Mouse (Mus musculus) pancreas, adult 10 weeks (tissue): ENCODE measurements around the gene Olfr1232. TPM values are rescaled to one million over a fixed set of nuclear protein-coding genes. Genes with fewer than 3 reads are reported as not detected.

Experiments used
- polyA plus RNA-seq: library from polyadenylated mRNA; stranded (reverse); fragments of 350-450 nt; fragmentation: Illumina TruSeq; extraction: RNeasy Lipid Tissue Mini Kit (QIAGEN cat#74804); gene quantifications from one replicate; pipeline ENCODE4 v1.2.3, GENCODE M21; 2015; ENCODE audit warnings: low read depth, low replicate concordance; ENCODE audit not compliant: insufficient read depth

Gene Olfr1232
- not detected for polyA plus RNA-seq

GRCm38 (mm10) chr2:89329575-89329974, at the start of gene Olfr1232:
TSS of gene Olfr1232 (minus strand) at chr2:89329675.

GRCm38 (mm10) chr2:89364765-89365164, 35.3 kb upstream of the Olfr1232 start, which contains the start of gene Olfr1234:
TSS of gene Olfr1234 (minus strand) at chr2:89364865.

GRCm38 (mm10) chr2:89342298-89342697, 12.8 kb upstream of the Olfr1232 start, which contains the start of gene Olfr1233:
TSS of gene Olfr1233 (minus strand) at chr2:89342398.

GRCm38 (mm10) chr2:89306974-89307373, 22.5 kb downstream of the Olfr1232 start, which contains the start of gene Olfr1231:
TSS of gene Olfr1231 (minus strand) at chr2:89307074.

GRCm38 (mm10) chr2:89297168-89297567, 32.3 kb downstream of the Olfr1232 start, which contains the start of gene Olfr1230:
TSS of gene Olfr1230 (minus strand) at chr2:89297268.

GRCm38 (mm10) chr2:89287914-89288313, 41.6 kb downstream of the Olfr1232 start, which contains the start of gene Olfr1229:
TSS of gene Olfr1229 (minus strand) at chr2:89288014.

Other genes starting within 250 kb of the Olfr1232 start
- not detected for gene Olfr1219, start 246.2 kb downstream of the Olfr1232 start, polyA plus RNA-seq
- not detected for gene Olfr1220, start 222.8 kb downstream of the Olfr1232 start, polyA plus RNA-seq
- gene Olfr1221, start 212.4 kb downstream of the Olfr1232 start, polyA plus RNA-seq = not detected
- gene Olfr1222, start 196.6 kb downstream of the Olfr1232 start, polyA plus RNA-seq = not detected
- gene Olfr1223, start 178.1 kb downstream of the Olfr1232 start, polyA plus RNA-seq = not detected
- gene Olfr1224-ps1, start 165.6 kb downstream of the Olfr1232 start, polyA plus RNA-seq = not detected
- gene Olfr1225, start 155.0 kb downstream of the Olfr1232 start, polyA plus RNA-seq = not detected
- gene Olfr1226, start 129.6 kb downstream of the Olfr1232 start, polyA plus RNA-seq = not detected
- gene Olfr1228, start 75.6 kb downstream of the Olfr1232 start, polyA plus RNA-seq = not detected
- not detected for gene Olfr1229, start 41.7 kb downstream of the Olfr1232 start, polyA plus RNA-seq
- not detected for gene Olfr1230, start 32.4 kb downstream of the Olfr1232 start, polyA plus RNA-seq
- not detected for gene Olfr1231, start 22.6 kb downstream of the Olfr1232 start, polyA plus RNA-seq
- gene Olfr1233, start 12.7 kb upstream of the Olfr1232 start, polyA plus RNA-seq = not detected
- not detected for gene Olfr1234, start 35.2 kb upstream of the Olfr1232 start, polyA plus RNA-seq
- not detected for gene Olfr1238, start 80.0 kb upstream of the Olfr1232 start, polyA plus RNA-seq
- not detected for gene Olfr1239, start 90.7 kb upstream of the Olfr1232 start, polyA plus RNA-seq
- not detected for gene Olfr1240, start 113.3 kb upstream of the Olfr1232 start, polyA plus RNA-seq
- gene Olfr1241, start 157.5 kb upstream of the Olfr1232 start, polyA plus RNA-seq = not detected
- gene Olfr1242, start 168.7 kb upstream of the Olfr1232 start, polyA plus RNA-seq = not detected
- not detected for gene Olfr1243, start 201.8 kb upstream of the Olfr1232 start, polyA plus RNA-seq
- not detected for gene Olfr1245, start 248.8 kb upstream of the Olfr1232 start, polyA plus RNA-seq